Mouse (Mus musculus): ENCODE data around the gene Polg2. TPM values are rescaled to one million over a fixed set of nuclear protein-coding genes. Genes with fewer than 3 reads are reported as not detected.

Gene Polg2
- polyA plus RNA-seq, 1 experiment from 2014 or later = 10.1 TPM

- H3K4me1 ChIP-seq (ENCODE audit: control insufficient read depth, insufficient read depth, low read length) = peaks cover 6% of the 10 kb centered on the region
- no peak overlapping the region for H3K9ac ChIP-seq (ENCODE audit: low read length)
- 91% methylated on average over 9 of the region's 9 CpGs for WGBS
- H3K27ac ChIP-seq (ENCODE audit: low read depth, low read length) = no peak overlapping the region; the same call in 1 of the 2 replicates
- ATAC-seq (no peak), DNase-seq (ENCODE audit: low spot score) (no peak)
- peaks cover 73% of the 10 kb centered on the region for H3K36me3 ChIP-seq (ENCODE audit: control insufficient read depth, insufficient read depth, low read length)
- H3K9me3 ChIP-seq (replicated peaks; ENCODE audit: control insufficient read depth, low read length) = no peaks in the 10 kb centered on the region
- no peaks in the 10 kb centered on the region for H3K27me3 ChIP-seq (replicated peaks; ENCODE audit: control insufficient read depth, insufficient read depth, low read length)
- H3K4me2 ChIP-seq (ENCODE audit: low read length) = no peak overlapping the region
- no peak overlapping the region for H3K4me3 ChIP-seq (ENCODE audit: low read depth, low read length)
These were observed 40.3 kb upstream of the Polg2 start for GRCm38 (mm10) chr11:106819595-106819994.

GRCm38 (mm10) chr11:106818341-106818740, 39.0 kb upstream of the Polg2 start:
- Histone ChIP-seq H3K4me3 (ENCODE audit: low read depth, low read length) (no peak overlapping the region), H3K27me3 (replicated peaks; ENCODE audit: control insufficient read depth, insufficient read depth, low read length) (no peaks in the 10 kb centered on the region), H3K9me3 (replicated peaks; ENCODE audit: control insufficient read depth, low read length) (no peaks in the 10 kb centered on the region), H3K4me2 (ENCODE audit: low read length) (peak overlapping the region; percentile 1; the same call in 1 of the 2 replicates), H3K36me3 (ENCODE audit: control insufficient read depth, insufficient read depth, low read length) (peaks cover 81% of the 10 kb centered on the region), H3K27ac (ENCODE audit: low read depth, low read length) (peak overlapping the region; percentile 9; the same call in 1 of the 2 replicates), H3K4me1 (ENCODE audit: control insufficient read depth, insufficient read depth, low read length) (peaks cover 6% of the 10 kb centered on the region), H3K9ac (ENCODE audit: low read length) (no peak overlapping the region)
- DNase-seq (ENCODE audit: low spot score) = peak; percentile 87
- 27% methylated on average over 9 of the region's 9 CpGs for WGBS
- peak; percentile 89 for ATAC-seq

- H3K9ac ChIP-seq (ENCODE audit: low read length) = no peak overlapping the region
- H3K36me3 ChIP-seq (ENCODE audit: control insufficient read depth, insufficient read depth, low read length) = peaks cover 79% of the 10 kb centered on the region
- ATAC-seq (peak; percentile 70), DNase-seq (ENCODE audit: low spot score) (peak; percentile 67)
- H3K4me3 ChIP-seq (ENCODE audit: low read depth, low read length) = no peak overlapping the region
- H3K27me3 ChIP-seq (replicated peaks; ENCODE audit: control insufficient read depth, insufficient read depth, low read length) = no peaks in the 10 kb centered on the region
- H3K4me1 ChIP-seq (ENCODE audit: control insufficient read depth, insufficient read depth, low read length) = peaks cover 6% of the 10 kb centered on the region
- H3K4me2 ChIP-seq (ENCODE audit: low read length) = peak overlapping the region; percentile 1; the same call in 1 of the 2 replicates
- H3K27ac ChIP-seq (ENCODE audit: low read depth, low read length) = peak overlapping the region; percentile 9; the same call in 1 of the 2 replicates
- WGBS = 43% methylated on average over 6 of the region's 6 CpGs
- H3K9me3 ChIP-seq (replicated peaks; ENCODE audit: control insufficient read depth, low read length) = no peaks in the 10 kb centered on the region
These were observed 38.5 kb upstream of the Polg2 start for GRCm38 (mm10) chr11:106817808-106818207.

GRCm38 (mm10) chr11:106817156-106817555, 37.8 kb upstream of the Polg2 start:
- ATAC-seq = no peak
- no peak overlapping the region for H3K4me2 ChIP-seq (ENCODE audit: low read length)
- peaks cover 6% of the 10 kb centered on the region for H3K4me1 ChIP-seq (ENCODE audit: control insufficient read depth, insufficient read depth, low read length)
- 78% methylated on average over 3 of the region's 3 CpGs for WGBS
- H3K27ac ChIP-seq (ENCODE audit: low read depth, low read length) = peak overlapping the region; percentile 49; the same call in 1 of the 2 replicates
- H3K9ac ChIP-seq (ENCODE audit: low read length) = no peak overlapping the region
- no peaks in the 10 kb centered on the region for H3K27me3 ChIP-seq (replicated peaks; ENCODE audit: control insufficient read depth, insufficient read depth, low read length)
- no peaks in the 10 kb centered on the region for H3K9me3 ChIP-seq (replicated peaks; ENCODE audit: control insufficient read depth, low read length)
- no peak for DNase-seq (ENCODE audit: low spot score)
- H3K4me3 ChIP-seq (ENCODE audit: low read depth, low read length) = no peak overlapping the region
- peaks cover 80% of the 10 kb centered on the region for H3K36me3 ChIP-seq (ENCODE audit: control insufficient read depth, insufficient read depth, low read length)

- Histone ChIP-seq H3K9ac (ENCODE audit: low read length) (no peak overlapping the region), H3K4me3 (ENCODE audit: low read depth, low read length) (no peak overlapping the region), H3K36me3 (ENCODE audit: control insufficient read depth, insufficient read depth, low read length) (peaks cover 86% of the 10 kb centered on the region), H3K4me1 (ENCODE audit: control insufficient read depth, insufficient read depth, low read length) (peaks cover 6% of the 10 kb centered on the region), H3K9me3 (replicated peaks; ENCODE audit: control insufficient read depth, low read length) (no peaks in the 10 kb centered on the region), H3K27me3 (replicated peaks; ENCODE audit: control insufficient read depth, insufficient read depth, low read length) (no peaks in the 10 kb centered on the region), H3K4me2 (ENCODE audit: low read length) (no peak overlapping the region), H3K27ac (ENCODE audit: low read depth, low read length) (no peak overlapping the region)
- ATAC-seq = no peak
- DNase-seq (ENCODE audit: low spot score) = no peak
- WGBS = 89% methylated on average over 7 of the region's 7 CpGs
These were observed 37.0 kb upstream of the Polg2 start for GRCm38 (mm10) chr11:106816316-106816715.

GRCm38 (mm10) chr11:106815761-106816160, 36.4 kb upstream of the Polg2 start:
- no peaks in the 10 kb centered on the region for H3K27me3 ChIP-seq (replicated peaks; ENCODE audit: control insufficient read depth, insufficient read depth, low read length)
- no peak overlapping the region for H3K27ac ChIP-seq (ENCODE audit: low read depth, low read length)
- no peaks in the 10 kb centered on the region for H3K9me3 ChIP-seq (replicated peaks; ENCODE audit: control insufficient read depth, low read length)
- peaks cover 86% of the 10 kb centered on the region for H3K36me3 ChIP-seq (ENCODE audit: control insufficient read depth, insufficient read depth, low read length)
- no peak for DNase-seq (ENCODE audit: low spot score)
- 100% methylated on average over 2 of the region's 2 CpGs for WGBS
- H3K9ac ChIP-seq (ENCODE audit: low read length) = no peak overlapping the region
- H3K4me1 ChIP-seq (ENCODE audit: control insufficient read depth, insufficient read depth, low read length) = peaks cover 6% of the 10 kb centered on the region
- H3K4me3 ChIP-seq (ENCODE audit: low read depth, low read length) = no peak overlapping the region
- ATAC-seq = no peak
- no peak overlapping the region for H3K4me2 ChIP-seq (ENCODE audit: low read length)

- ATAC-seq (no peak), DNase-seq (ENCODE audit: low spot score) (no peak)
- WGBS = 98% methylated on average over 2 of the region's 2 CpGs
- peaks cover 6% of the 10 kb centered on the region for H3K4me1 ChIP-seq (ENCODE audit: control insufficient read depth, insufficient read depth, low read length)
- H3K27ac ChIP-seq (ENCODE audit: low read depth, low read length) = no peak overlapping the region
- H3K4me3 ChIP-seq (ENCODE audit: low read depth, low read length) = no peak overlapping the region
- H3K27me3 ChIP-seq (replicated peaks; ENCODE audit: control insufficient read depth, insufficient read depth, low read length) = no peaks in the 10 kb centered on the region
- H3K9me3 ChIP-seq (replicated peaks; ENCODE audit: control insufficient read depth, low read length) = no peaks in the 10 kb centered on the region
- H3K4me2 ChIP-seq (ENCODE audit: low read length) = no peak overlapping the region
- no peak overlapping the region for H3K9ac ChIP-seq (ENCODE audit: low read length)
- peaks cover 86% of the 10 kb centered on the region for H3K36me3 ChIP-seq (ENCODE audit: control insufficient read depth, insufficient read depth, low read length)
These were observed 36.0 kb upstream of the Polg2 start for GRCm38 (mm10) chr11:106815331-106815730.

GRCm38 (mm10) chr11:106814601-106815320, 35.4 kb upstream of the Polg2 start:
- no peak overlapping the region for H3K4me2 ChIP-seq (ENCODE audit: low read length)
- H3K27me3 ChIP-seq (replicated peaks; ENCODE audit: control insufficient read depth, insufficient read depth, low read length) = no peaks in the 10 kb centered on the region
- H3K4me3 ChIP-seq (ENCODE audit: low read depth, low read length) = no peak overlapping the region
- H3K4me1 ChIP-seq (ENCODE audit: control insufficient read depth, insufficient read depth, low read length) = peaks cover 6% of the 10 kb centered on the region
- DNase-seq (ENCODE audit: low spot score) (no peak), ATAC-seq (no peak)
- no peaks in the 10 kb centered on the region for H3K9me3 ChIP-seq (replicated peaks; ENCODE audit: control insufficient read depth, low read length)
- 89% methylated on average over 14 of the region's 14 CpGs for WGBS
- H3K36me3 ChIP-seq (ENCODE audit: control insufficient read depth, insufficient read depth, low read length) = peaks cover 88% of the 10 kb centered on the region
- no peak overlapping the region for H3K9ac ChIP-seq (ENCODE audit: low read length)
- H3K27ac ChIP-seq (ENCODE audit: low read depth, low read length) = no peak overlapping the region

- DNase-seq (ENCODE audit: low spot score) (no peak), ATAC-seq (no peak)
- Histone ChIP-seq H3K27me3 (replicated peaks; ENCODE audit: control insufficient read depth, insufficient read depth, low read length) (no peaks in the 10 kb centered on the region), H3K27ac (ENCODE audit: low read depth, low read length) (no peak overlapping the region), H3K9me3 (replicated peaks; ENCODE audit: control insufficient read depth, low read length) (no peaks in the 10 kb centered on the region), H3K36me3 (ENCODE audit: control insufficient read depth, insufficient read depth, low read length) (peaks cover 89% of the 10 kb centered on the region), H3K9ac (ENCODE audit: low read length) (no peak overlapping the region), H3K4me1 (ENCODE audit: control insufficient read depth, insufficient read depth, low read length) (0 out of 2 replicates have a peak, but pooled peaks cover 2% of the 10 kb centered on the region), H3K4me3 (ENCODE audit: low read depth, low read length) (no peak overlapping the region), H3K4me2 (ENCODE audit: low read length) (no peak overlapping the region)
- WGBS = 90% methylated on average over 7 of the region's 7 CpGs
These were observed 33.2 kb upstream of the Polg2 start for GRCm38 (mm10) chr11:106812410-106813136.

All from forebrain, embryonic 14.5 days (tissue).